Mouse (Mus musculus) myocyte (in vitro differentiated cells): ENCODE data around the gene Spc24.

Source experiments
- MYOG ChIP-seq, 3 experiments: IDR thresholded peaks; one replicate each; pipeline ENCODE4 v1.6.1; 2011; ENCODE audit warnings: control low read depth in 2 of 3, low read depth in 2 of 3, mild to moderate bottlenecking in 2 of 3; ENCODE audit not compliant: insufficient read length in 2 of 3, control insufficient read depth in 1 of 3, insufficient read depth in 1 of 3
- POLR2A ChIP-seq: IDR thresholded peaks from one replicate; pipeline ENCODE4 v1.6.1; 2011; ENCODE audit warnings: low read depth, mild to moderate bottlenecking, control low read depth, moderate library complexity; ENCODE audit not compliant: insufficient read length
- TCF12 ChIP-seq: IDR thresholded peaks from one replicate; pipeline ENCODE4 v1.6.1; 2011; ENCODE audit warnings: mild to moderate bottlenecking, control low read depth; ENCODE audit not compliant: poor library complexity, insufficient read depth, severe bottlenecking
- USF1 ChIP-seq: IDR thresholded peaks from one replicate; pipeline ENCODE4 v1.6.1; 2011; ENCODE audit warnings: low read depth, mild to moderate bottlenecking, control low read depth, moderate library complexity

DNA sequence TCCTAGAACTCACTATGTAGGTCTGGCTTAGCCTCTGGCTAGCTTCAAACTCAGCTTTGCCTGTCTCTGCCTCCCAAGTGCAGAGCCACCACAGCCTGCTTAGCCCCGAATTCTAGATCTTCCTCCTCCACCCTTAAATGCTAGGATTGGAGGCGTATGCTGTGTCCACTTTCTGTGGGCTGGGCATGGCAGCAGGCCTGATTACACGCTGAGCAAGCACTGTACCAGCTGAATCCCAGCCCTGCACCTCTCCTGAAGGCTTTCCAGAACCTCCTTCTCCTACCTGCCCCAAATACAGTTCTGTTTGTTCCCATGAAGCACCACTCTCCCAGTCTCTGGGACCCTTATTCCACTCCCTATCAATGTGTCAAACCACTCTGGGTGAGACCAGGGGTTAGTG lies 50.8 kb downstream of the Spc24 start:
- TF ChIP-seq USF1 (no peak), POLR2A (no peak), MYOG (IDR thresholded peaks at IDR 0.05; ENCODE audit: control insufficient read depth in 1 of 3, insufficient read depth in 1 of 3, insufficient read length in 2 of 3, low read depth in 2 of 3) (no peak), TCF12 (no peak)
